Mouse (Mus musculus) limb, embryonic 15.5 days (tissue): ENCODE measurements around the gene Lzts2. TPM values are rescaled to one million over a fixed set of nuclear protein-coding genes. Genes with fewer than 3 reads are reported as not detected.

Experiments
- ATAC-seq: fragments of 200-750 bp; cut with Nextera tagmentation; 2 replicates; pipeline ENCODE4 v1.8.0; 2017; ENCODE audit warnings: low read depth, moderate TSS enrichment; ENCODE audit not compliant: insufficient number of reproducible peaks, low FRiP score, low TSS enrichment
- H3K27ac ChIP-seq: fragments of 300-500 bp; sonication (generic); 2 replicates; pipeline ENCODE4 v1.5.1; 2015; ENCODE audit warnings: moderate library complexity, mild to moderate bottlenecking, inconsistent platforms
- H3K27me3 ChIP-seq: fragments of 300-500 bp; sonication (generic); 2 replicates; pipeline ENCODE4 v1.6.1; 2015; ENCODE audit warnings: inconsistent platforms
- H3K36me3 ChIP-seq: fragments of 300-500 bp; sonication (generic); 2 replicates; pipeline ENCODE4 v1.6.1; 2015; ENCODE audit warnings: inconsistent platforms
- H3K4me1 ChIP-seq: fragments of 300-500 bp; sonication (generic); 2 replicates; pipeline ENCODE4 v1.6.1; 2015; ENCODE audit warnings: inconsistent platforms
- H3K4me2 ChIP-seq: fragments of 300-500 bp; sonication (generic); 2 replicates; pipeline ENCODE4 v1.6.1; 2015; ENCODE audit warnings: mild to moderate bottlenecking, inconsistent platforms
- H3K4me3 ChIP-seq: fragments of 300-500 bp; sonication (generic); 2 replicates; pipeline ENCODE4 v1.5.1; 2015; ENCODE audit warnings: mild to moderate bottlenecking, inconsistent platforms
- H3K9ac ChIP-seq: fragments of 300-500 bp; sonication (generic); 2 replicates; pipeline ENCODE4 v1.6.1; 2015; ENCODE audit warnings: inconsistent platforms
- H3K9me3 ChIP-seq: fragments of 300-500 bp; sonication (generic); 2 replicates; pipeline ENCODE4 v1.6.1; 2016; ENCODE audit warnings: inconsistent platforms
- WGBS: fragments of 180-500 bp; shearing (Covaris S2); methylation state at CpG from one replicate; pipeline ENCODE4 v1.1.7; 2015; 5-methylcytosine and 5-hydroxymethylcytosine counted together
- polyA plus RNA-seq: library from polyadenylated mRNA; unstranded; fragments of >200 nt; fragmentation: Nextera tagmentation; extraction: Ambion mirVana; gene quantifications from 2 replicates; pipeline ENCODE4 v1.2.1, GENCODE M21; 2015

The Lzts2 gene
- polyA plus RNA-seq, 1 experiment from 2014 or later, result 68.3 TPM

DNA sequence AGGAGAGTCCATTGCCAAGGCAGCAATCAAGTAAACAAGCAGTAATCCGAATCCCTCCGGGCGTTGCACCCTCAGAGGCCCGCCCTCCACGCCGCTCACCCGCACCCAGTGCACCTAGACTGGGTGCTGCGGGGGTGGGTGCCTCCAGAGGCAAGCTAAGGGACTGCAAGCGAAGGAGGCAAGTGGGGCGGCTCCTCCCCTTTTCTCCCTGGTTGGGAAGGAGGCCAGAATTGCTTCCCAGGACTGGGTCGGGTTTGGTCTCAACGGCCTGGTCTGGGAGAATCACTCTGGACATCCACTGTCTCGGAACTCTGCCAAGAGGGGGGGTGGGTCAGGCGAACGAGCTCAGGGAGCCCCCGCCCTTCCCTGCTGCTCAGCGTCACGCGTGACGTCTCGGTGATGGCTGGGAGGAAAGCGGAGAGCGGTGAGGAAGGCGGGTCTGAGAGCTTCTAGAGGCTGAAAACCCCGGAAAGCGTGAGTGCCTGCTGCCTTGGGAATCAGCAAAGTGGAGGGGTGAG, 33.3 kb downstream of the Lzts2 start, which contains the start of gene Sfxn3:
Gene Sfxn3, plus strand, starts transcription at position 87 of the 518 bp plus-strand sequence.
- peak; percentile 80 for ATAC-seq
- 0% methylated on average over 26 of the region's 26 CpGs for WGBS
- peak within 1 kb of the TSS; percentile 87 for H3K4me2 ChIP-seq

DNA sequence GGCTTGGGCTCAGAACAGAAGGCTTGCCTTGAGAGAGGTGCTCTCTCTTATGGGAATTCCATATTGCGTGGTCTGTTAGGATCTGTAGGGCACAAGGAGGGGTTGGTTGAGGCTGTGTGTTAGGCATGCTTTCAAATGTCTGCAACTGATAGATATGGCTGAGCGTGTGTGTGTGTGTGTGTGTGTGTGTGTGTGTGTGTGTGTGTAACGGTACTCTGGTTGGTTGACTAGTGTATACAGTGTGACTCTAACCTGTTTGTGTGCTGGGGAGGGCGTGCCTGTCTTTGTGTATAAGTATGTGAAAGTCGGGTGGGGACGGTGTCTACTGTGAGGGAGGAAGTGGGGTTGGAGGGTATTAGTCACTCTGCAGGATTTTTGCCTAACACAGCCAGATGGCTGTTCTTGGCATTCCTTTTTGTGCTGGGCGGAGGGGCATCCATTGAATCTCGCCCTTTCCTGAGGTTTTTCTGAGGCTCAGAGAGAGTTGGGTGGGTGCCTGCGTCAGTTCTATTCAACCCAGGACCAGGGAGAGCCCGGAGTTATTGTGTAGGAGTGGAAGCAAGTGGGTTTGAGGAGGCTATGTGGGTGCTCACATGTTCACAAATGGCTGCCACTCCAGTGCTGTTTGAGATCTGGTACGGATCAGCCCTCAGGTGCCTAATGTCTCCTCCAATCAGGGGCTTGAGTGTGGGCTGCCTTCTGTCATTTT, 33.9 kb downstream of the Lzts2 start:
- Histone ChIP-seq H3K9ac (peak overlapping the region; percentile 50), H3K27ac (peak overlapping the region; percentile 96), H3K36me3 (peaks cover 29% of the 10 kb centered on the region), H3K4me3 (peak overlapping the region; percentile 57), H3K27me3 (peaks cover 24% of the 10 kb centered on the region), H3K4me1 (peaks cover 31% of the 10 kb centered on the region), H3K4me2 (peak overlapping the region; percentile 87), H3K9me3 (no peaks in the 10 kb centered on the region)
- peak; percentile 72; the same call in 1 of the 2 replicates for ATAC-seq
- 19% methylated on average over 11 of the region's 11 CpGs for WGBS

More for the DNA sequence above, 33.3 kb downstream of the Lzts2 start, which contains the start of gene Sfxn3:
- Histone ChIP-seq H3K9me3 (no peaks in the 10 kb centered on the region), H3K4me1 (peaks cover 31% of the 10 kb centered on the region), H3K27ac (peak within 1 kb of the TSS; percentile 96), H3K27me3 (peaks cover 24% of the 10 kb centered on the region), H3K9ac (peak within 1 kb of the TSS; percentile 50), H3K36me3 (peaks cover 23% of the 10 kb centered on the region), H3K4me3 (peak within 1 kb of the TSS; percentile 57)

DNA sequence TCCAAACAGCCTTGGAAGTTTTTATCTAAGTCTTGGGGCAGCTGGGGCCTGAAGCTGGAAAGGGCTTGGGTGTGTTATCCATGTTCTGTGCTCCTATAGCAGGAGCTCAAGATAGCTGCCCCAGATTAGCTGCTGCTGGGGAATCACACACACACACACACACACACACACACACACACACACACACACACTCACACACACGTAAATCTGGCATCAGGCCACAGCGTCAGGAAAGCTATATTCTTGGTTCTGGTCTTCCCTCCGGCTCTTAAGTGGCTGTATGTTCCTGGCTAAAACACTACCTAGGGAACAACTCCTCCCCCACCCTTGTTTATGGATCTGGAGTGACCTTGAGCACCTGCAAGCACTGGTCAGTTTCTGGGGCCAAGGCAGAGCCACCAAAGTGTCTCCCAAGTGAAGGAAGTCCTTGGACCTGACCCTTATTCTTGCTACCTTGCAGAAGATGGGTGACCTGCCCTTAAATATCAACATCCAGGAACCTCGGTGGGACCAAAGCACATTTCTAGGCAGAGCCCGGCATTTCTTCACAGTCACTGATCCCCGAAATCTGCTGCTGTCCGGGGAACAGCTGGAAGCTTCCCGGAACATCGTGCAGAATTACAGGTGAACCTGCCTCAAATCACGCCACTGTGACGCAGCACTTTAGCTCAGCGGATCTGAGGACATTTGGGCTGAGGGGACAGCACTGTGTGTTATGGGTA, 34.6 kb downstream of the Lzts2 start:
- Histone ChIP-seq H3K27me3 (peaks cover 24% of the 10 kb centered on the region), H3K9me3 (no peaks in the 10 kb centered on the region), H3K9ac (peak overlapping the region; percentile 50), H3K4me3 (peak overlapping the region; percentile 57), H3K4me2 (peak overlapping the region; percentile 87), H3K27ac (peak overlapping the region; percentile 96), H3K4me1 (peaks cover 31% of the 10 kb centered on the region), H3K36me3 (peaks cover 36% of the 10 kb centered on the region)
- WGBS, result 71% methylated on average over 12 of the region's 12 CpGs
- ATAC-seq, result no peak

DNA sequence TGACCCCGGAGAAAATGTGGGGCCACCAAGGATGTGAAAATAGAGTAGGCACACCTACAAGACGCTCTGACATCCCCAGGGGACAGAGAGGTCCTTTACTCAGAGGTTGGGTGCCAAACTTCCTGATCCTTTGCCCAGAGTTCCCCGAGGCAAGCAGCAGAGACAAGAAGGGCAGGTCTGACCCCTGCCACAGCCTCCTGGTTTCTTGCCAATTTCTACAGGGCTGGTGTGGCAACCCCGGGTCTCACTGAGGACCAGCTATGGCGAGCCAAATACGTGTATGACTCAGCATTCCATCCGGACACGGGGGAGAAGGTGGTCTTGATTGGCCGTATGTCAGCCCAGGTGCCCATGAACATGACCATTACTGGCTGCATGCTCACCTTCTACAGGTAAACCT, 35.3 kb downstream of the Lzts2 start:
- no peaks in the 10 kb centered on the region for H3K9me3 ChIP-seq
- H3K4me1 ChIP-seq, result peaks cover 31% of the 10 kb centered on the region
- ATAC-seq, result no peak
- H3K4me2 ChIP-seq, result no peak overlapping the region
- no peak overlapping the region for H3K4me3 ChIP-seq
- 77% methylated on average over 9 of the region's 9 CpGs for WGBS
- H3K27ac ChIP-seq, result no peak overlapping the region
- no peak overlapping the region for H3K9ac ChIP-seq
- peaks cover 19% of the 10 kb centered on the region for H3K27me3 ChIP-seq
- peaks cover 44% of the 10 kb centered on the region for H3K36me3 ChIP-seq

DNA sequence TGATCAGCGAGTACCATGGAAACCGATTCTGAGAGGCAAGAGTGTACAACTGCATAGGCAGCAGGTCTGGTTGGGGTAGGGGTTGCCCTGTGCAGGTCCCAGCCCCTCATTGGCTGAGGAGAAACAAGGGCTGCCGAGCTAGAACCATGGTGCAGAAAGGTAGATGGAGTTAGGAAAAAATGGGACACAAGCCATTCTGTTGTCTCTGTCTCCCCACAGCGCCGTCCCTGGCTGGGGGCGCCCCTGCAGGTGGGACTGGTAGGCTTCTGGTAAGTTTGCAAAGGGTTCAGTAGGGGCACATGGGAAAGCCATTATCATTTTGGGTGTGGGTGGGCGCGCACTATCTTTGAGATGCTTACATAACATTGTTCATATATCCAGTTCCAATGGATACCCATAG, 39.2 kb downstream of the Lzts2 start:
- H3K4me3 ChIP-seq, result no peak overlapping the region
- H3K9ac ChIP-seq, result no peak overlapping the region
- WGBS, result 89% methylated on average over 8 of the region's 8 CpGs
- no peak overlapping the region for H3K4me2 ChIP-seq
- H3K36me3 ChIP-seq, result peaks cover 52% of the 10 kb centered on the region
- H3K27ac ChIP-seq, result no peak overlapping the region
- H3K4me1 ChIP-seq, result peaks cover 30% of the 10 kb centered on the region
- no peaks in the 10 kb centered on the region for H3K27me3 ChIP-seq
- no peaks in the 10 kb centered on the region for H3K9me3 ChIP-seq
- no peak for ATAC-seq

DNA sequence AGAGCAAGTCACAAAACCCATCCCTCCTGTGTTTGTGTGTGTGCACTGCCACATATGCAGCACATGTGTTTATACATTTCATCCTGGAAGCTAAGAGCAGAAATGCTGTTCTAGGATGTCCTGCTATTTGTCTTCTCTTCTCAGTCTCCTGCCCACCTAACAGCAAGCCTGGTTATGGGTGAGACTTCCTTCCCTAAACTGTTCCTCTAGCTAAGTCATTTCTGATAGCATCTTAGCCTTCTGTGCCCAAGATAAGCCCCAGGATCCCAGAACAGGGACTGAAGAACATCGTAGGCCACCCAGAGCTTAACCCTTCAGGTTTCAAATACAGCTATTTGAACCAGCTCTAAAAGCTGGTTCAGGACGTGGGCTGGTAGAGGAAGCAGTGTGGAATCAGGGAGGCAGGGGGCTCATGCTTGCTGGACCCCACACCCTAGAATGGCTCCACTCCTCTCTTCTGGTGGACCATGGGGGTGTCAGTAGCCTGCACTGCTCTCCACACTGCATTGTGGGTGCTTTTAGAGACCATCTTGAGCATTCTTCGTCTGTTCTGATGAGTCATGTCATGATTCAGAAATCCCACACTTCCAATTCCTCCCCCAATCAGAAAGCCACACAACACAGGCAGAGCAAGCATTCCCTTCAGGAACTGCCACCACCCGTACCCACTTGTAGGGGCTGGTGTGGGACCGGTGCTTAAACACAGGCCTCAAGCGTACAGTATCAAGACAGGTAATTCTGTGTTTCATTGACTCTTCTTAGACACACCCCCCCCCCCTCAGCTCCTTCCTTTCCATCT, 40.9 kb downstream of the Lzts2 start:
- Histone ChIP-seq H3K9ac (no peak overlapping the region), H3K27me3 (no peaks in the 10 kb centered on the region), H3K27ac (no peak overlapping the region), H3K4me1 (peaks cover 24% of the 10 kb centered on the region), H3K4me2 (no peak overlapping the region), H3K36me3 (peaks cover 45% of the 10 kb centered on the region), H3K4me3 (no peak overlapping the region), H3K9me3 (no peaks in the 10 kb centered on the region)
- ATAC-seq, result no peak
- 81% methylated on average over 6 of the region's 6 CpGs for WGBS

DNA sequence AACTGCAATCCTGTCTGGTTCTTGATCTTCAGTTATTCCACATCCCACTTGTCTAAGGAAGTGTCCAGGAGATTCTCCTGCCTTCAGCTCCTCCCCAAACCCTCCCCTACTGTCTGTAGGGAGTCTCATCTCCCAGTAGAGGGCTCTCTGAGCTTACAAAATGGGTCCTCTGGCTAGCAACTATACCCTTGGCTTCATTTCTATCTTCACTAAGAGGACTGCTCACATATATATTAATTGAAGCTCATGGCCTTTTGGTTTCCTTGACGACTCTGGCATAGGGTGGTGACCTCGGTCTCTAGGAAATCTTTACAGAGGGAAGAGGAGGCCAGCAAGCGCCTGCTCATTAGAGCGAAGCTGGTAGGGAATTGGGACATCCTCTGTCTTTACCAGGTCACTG, 42.1 kb downstream of the Lzts2 start:
- Histone ChIP-seq H3K4me3 (no peak overlapping the region), H3K27me3 (no peaks in the 10 kb centered on the region), H3K4me2 (0 out of 2 replicates have a peak overlapping the region, but pooled peaks have one; percentile 12), H3K9me3 (no peaks in the 10 kb centered on the region), H3K27ac (peak overlapping the region; percentile 97; the same call in 1 of the 2 replicates), H3K36me3 (peaks cover 36% of the 10 kb centered on the region), H3K4me1 (peaks cover 24% of the 10 kb centered on the region), H3K9ac (no peak overlapping the region)
- ATAC-seq, result no peak
- WGBS, result 47% methylated on average over 4 of the region's 4 CpGs

DNA sequence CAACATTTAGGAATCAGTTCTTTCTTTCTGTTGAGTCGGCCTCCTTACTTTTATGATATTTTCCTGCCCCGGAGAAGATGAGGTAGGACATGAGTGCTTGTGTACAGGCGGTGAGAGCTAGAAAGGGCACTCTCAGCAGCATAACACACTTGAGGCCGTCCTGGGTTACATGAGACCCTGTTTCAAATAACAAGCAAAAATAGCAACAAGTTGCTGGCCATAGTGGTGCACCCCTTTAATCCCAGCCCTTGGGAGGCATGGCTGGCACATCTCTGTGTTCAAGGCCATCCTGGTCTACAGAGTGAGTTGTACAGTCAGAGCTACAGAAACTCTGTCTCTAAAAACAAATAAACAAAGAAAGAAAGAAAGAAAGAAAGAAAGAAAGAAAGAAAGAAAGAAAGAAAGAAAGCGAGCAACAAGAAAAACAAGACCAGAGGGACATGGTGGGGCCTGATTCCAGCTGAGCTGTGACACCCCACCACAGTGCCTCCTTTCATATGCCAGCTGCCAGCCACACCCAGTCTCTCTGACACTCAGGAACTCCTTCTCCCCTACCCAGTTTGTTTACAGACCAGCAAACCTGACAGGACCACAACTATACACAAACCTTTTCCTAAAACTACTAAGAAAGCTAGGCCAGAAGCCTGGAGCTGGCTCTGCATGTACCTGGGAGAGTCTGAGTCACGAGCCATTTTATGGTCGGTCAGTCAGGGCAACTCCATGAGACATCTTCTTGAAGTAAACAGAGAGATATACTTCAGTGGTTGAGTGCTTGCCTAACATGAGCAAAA, 42.9 kb downstream of the Lzts2 start:
- WGBS, result 66% methylated on average over 7 of the region's 7 CpGs
- Histone ChIP-seq H3K27me3 (no peaks in the 10 kb centered on the region), H3K9me3 (no peaks in the 10 kb centered on the region), H3K27ac (peak overlapping the region; percentile 97), H3K9ac (0 out of 2 replicates have a peak overlapping the region, but pooled peaks have one; percentile 46), H3K4me2 (peak overlapping the region; percentile 70), H3K36me3 (peaks cover 32% of the 10 kb centered on the region), H3K4me3 (peak overlapping the region; percentile 56), H3K4me1 (peaks cover 24% of the 10 kb centered on the region)
- ATAC-seq, result no peak

DNA sequence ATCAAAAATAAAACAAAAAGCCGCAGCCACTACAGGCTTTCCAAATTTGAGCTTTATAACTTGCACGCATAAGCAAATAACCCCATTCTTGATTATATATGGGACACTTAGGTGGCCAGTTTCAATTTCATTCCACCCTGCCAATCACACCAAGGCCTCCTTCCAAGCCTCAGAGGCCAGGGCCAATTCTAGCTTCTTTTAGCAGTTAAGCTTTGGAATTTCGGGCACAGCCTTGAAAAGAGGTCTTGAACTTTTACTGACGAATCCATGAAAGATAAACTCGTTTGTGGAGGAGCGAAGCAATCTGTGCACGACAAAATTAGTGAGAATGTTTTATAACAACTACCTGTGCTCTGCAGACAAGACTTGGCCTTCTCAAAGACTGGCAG, 43.5 kb downstream of the Lzts2 start:
- Histone ChIP-seq H3K27ac (peak overlapping the region; percentile 97), H3K4me3 (peak overlapping the region; percentile 56), H3K4me1 (peaks cover 24% of the 10 kb centered on the region), H3K27me3 (no peaks in the 10 kb centered on the region), H3K9ac (peak overlapping the region; percentile 46), H3K4me2 (peak overlapping the region; percentile 70), H3K9me3 (no peaks in the 10 kb centered on the region), H3K36me3 (peaks cover 26% of the 10 kb centered on the region)
- 33% methylated on average over 7 of the region's 7 CpGs for WGBS
- no peak for ATAC-seq

DNA sequence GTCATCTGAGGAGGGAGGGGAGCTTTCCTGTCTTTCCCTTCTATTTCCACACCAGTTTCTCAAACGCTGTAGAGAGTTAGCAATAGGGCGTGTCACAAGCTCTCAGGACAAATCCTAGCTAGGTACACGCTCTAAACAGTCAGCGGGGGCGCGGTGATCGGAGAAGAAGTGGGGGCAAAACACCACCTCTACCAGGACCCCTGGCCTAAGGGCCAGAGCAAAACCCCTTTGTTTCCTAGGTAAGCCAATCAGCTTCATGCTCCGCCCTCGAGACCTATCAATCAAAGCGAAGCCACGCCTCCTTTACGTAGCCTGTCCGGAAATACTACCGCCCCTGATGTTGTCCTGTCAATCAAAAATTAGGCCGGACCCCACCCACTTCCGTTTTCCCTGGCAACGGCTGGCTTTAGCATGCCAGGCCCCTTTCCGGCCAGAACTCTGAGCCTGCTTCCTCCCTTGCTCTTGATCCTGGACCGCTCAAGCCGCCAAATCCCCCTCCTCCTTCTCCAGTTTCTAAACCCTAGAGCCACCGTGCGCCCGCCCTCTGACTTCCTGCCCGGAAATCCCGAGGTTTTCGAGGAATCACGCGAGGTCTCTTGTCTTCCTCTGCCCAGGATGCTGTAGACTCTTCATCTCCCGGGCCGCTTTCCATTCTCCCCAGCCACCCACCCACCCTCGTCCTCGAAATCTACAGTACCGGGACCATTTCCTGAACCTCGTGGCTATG, 44.1 kb downstream of the Lzts2 start:
- peak overlapping the region; percentile 70 for H3K9ac ChIP-seq
- H3K36me3 ChIP-seq, result peaks cover 21% of the 10 kb centered on the region; the same call in 1 of the 2 replicates
- WGBS, result under 1% methylated on average over 34 of the region's 34 CpGs
- peaks cover 24% of the 10 kb centered on the region for H3K4me1 ChIP-seq
- peak overlapping the region; percentile 56 for H3K4me3 ChIP-seq
- H3K9me3 ChIP-seq, result no peaks in the 10 kb centered on the region
- H3K27me3 ChIP-seq, result no peaks in the 10 kb centered on the region
- ATAC-seq, result peak; percentile 94
- peak overlapping the region; percentile 97 for H3K27ac ChIP-seq
- peak overlapping the region; percentile 70 for H3K4me2 ChIP-seq
